Mouse (Mus musculus): Measurements from ENCODE around the gene Actn1. TPM values are rescaled to one million over a fixed set of nuclear protein-coding genes. Genes with fewer than 3 reads are reported as not detected.

Gene Actn1
- polyA plus RNA-seq, 1 experiment from 2014 or later = 8.3 TPM

GRCm38 (mm10) chr12:80144846-80145245, 115.3 kb downstream of the Actn1 start:
- 57% methylated on average over 3 of the region's 3 CpGs for WGBS
- Histone ChIP-seq H3K36me3 (ENCODE audit: control insufficient read depth, insufficient read depth, low read length) (no peaks in the 10 kb centered on the region), H3K27ac (ENCODE audit: low read depth, low read length) (no peak overlapping the region), H3K27me3 (replicated peaks; ENCODE audit: control insufficient read depth, insufficient read depth, low read length) (no peaks in the 10 kb centered on the region), H3K9ac (ENCODE audit: low read depth, low read length) (no peak overlapping the region), H3K4me2 (ENCODE audit: low read length) (no peak overlapping the region), H3K4me3 (ENCODE audit: low read length) (no peak overlapping the region), H3K9me3 (ENCODE audit: control insufficient read depth, low read length) (no peaks in the 10 kb centered on the region), H3K4me1 (ENCODE audit: control insufficient read depth, insufficient read depth, low read depth, low read length) (no peaks in the 10 kb centered on the region)
- ATAC-seq = no peak

GRCm38 (mm10) chr12:80141470-80141869, 118.7 kb downstream of the Actn1 start:
- Histone ChIP-seq H3K9ac (ENCODE audit: low read depth, low read length) (no peak overlapping the region), H3K36me3 (ENCODE audit: control insufficient read depth, insufficient read depth, low read length) (no peaks in the 10 kb centered on the region), H3K4me1 (ENCODE audit: control insufficient read depth, insufficient read depth, low read depth, low read length) (no peaks in the 10 kb centered on the region), H3K4me3 (ENCODE audit: low read length) (no peak overlapping the region), H3K27ac (ENCODE audit: low read depth, low read length) (no peak overlapping the region), H3K4me2 (ENCODE audit: low read length) (no peak overlapping the region), H3K9me3 (ENCODE audit: control insufficient read depth, low read length) (no peaks in the 10 kb centered on the region), H3K27me3 (replicated peaks; ENCODE audit: control insufficient read depth, insufficient read depth, low read length) (no peaks in the 10 kb centered on the region)
- no peak for ATAC-seq
- 21% methylated on average over 7 of the region's 7 CpGs for WGBS

DNA sequence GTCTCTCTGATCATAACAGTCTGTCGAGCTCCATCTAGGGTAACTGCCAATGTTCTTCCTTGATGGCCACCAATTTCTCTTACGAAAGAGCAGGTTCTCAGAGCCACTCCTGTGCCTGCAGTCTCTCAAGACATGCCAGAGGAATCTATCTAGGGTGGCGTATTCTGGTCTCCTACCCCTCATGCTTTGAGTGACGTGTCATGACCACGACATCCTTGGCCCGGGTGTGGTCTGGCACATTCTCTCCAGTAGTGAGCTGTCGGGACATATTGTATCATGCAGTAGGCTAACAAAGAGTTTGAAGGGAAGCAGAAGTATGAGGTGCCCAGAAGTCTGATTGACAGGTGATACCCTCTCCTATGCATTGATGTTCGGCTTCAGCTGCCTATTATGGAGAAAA, 119.2 kb downstream of the Actn1 start:
- no peaks in the 10 kb centered on the region for H3K9me3 ChIP-seq (ENCODE audit: control insufficient read depth, low read length)
- 84% methylated on average over 8 of the region's 8 CpGs for WGBS
- no peaks in the 10 kb centered on the region for H3K4me1 ChIP-seq (ENCODE audit: control insufficient read depth, insufficient read depth, low read depth, low read length)
- H3K27ac ChIP-seq (ENCODE audit: low read depth, low read length) = no peak overlapping the region
- H3K36me3 ChIP-seq (ENCODE audit: control insufficient read depth, insufficient read depth, low read length) = no peaks in the 10 kb centered on the region
- H3K9ac ChIP-seq (ENCODE audit: low read depth, low read length) = no peak overlapping the region
- H3K4me2 ChIP-seq (ENCODE audit: low read length) = no peak overlapping the region
- H3K27me3 ChIP-seq (replicated peaks; ENCODE audit: control insufficient read depth, insufficient read depth, low read length) = no peaks in the 10 kb centered on the region
- H3K4me3 ChIP-seq (ENCODE audit: low read length) = no peak overlapping the region
- ATAC-seq = no peak

- no peak overlapping the region for H3K27ac ChIP-seq (ENCODE audit: low read depth, low read length)
- no peak overlapping the region for H3K9ac ChIP-seq (ENCODE audit: low read depth, low read length)
- H3K36me3 ChIP-seq (ENCODE audit: control insufficient read depth, insufficient read depth, low read length) = no peaks in the 10 kb centered on the region
- no peak for ATAC-seq
- H3K4me1 ChIP-seq (ENCODE audit: control insufficient read depth, insufficient read depth, low read depth, low read length) = no peaks in the 10 kb centered on the region
- WGBS = 82% methylated on average over 1 of the region's 1 CpGs
- no peaks in the 10 kb centered on the region for H3K27me3 ChIP-seq (replicated peaks; ENCODE audit: control insufficient read depth, insufficient read depth, low read length)
- no peaks in the 10 kb centered on the region for H3K9me3 ChIP-seq (ENCODE audit: control insufficient read depth, low read length)
- H3K4me3 ChIP-seq (ENCODE audit: low read length) = no peak overlapping the region
- H3K4me2 ChIP-seq (ENCODE audit: low read length) = no peak overlapping the region
These were observed 122.4 kb downstream of the Actn1 start for GRCm38 (mm10) chr12:80137744-80138143.

- Histone ChIP-seq H3K9me3 (ENCODE audit: control insufficient read depth, low read length) (no peaks in the 10 kb centered on the region), H3K4me1 (ENCODE audit: control insufficient read depth, insufficient read depth, low read depth, low read length) (no peaks in the 10 kb centered on the region), H3K27me3 (replicated peaks; ENCODE audit: control insufficient read depth, insufficient read depth, low read length) (no peaks in the 10 kb centered on the region), H3K4me3 (ENCODE audit: low read length) (no peak overlapping the region), H3K27ac (ENCODE audit: low read depth, low read length) (no peak overlapping the region), H3K9ac (ENCODE audit: low read depth, low read length) (no peak overlapping the region), H3K36me3 (ENCODE audit: control insufficient read depth, insufficient read depth, low read length) (no peaks in the 10 kb centered on the region), H3K4me2 (ENCODE audit: low read length) (no peak overlapping the region)
- 79% methylated on average over 6 of the region's 6 CpGs for WGBS
- no peak for ATAC-seq
These were observed 122.9 kb downstream of the Actn1 start for GRCm38 (mm10) chr12:80137246-80137645.

DNA sequence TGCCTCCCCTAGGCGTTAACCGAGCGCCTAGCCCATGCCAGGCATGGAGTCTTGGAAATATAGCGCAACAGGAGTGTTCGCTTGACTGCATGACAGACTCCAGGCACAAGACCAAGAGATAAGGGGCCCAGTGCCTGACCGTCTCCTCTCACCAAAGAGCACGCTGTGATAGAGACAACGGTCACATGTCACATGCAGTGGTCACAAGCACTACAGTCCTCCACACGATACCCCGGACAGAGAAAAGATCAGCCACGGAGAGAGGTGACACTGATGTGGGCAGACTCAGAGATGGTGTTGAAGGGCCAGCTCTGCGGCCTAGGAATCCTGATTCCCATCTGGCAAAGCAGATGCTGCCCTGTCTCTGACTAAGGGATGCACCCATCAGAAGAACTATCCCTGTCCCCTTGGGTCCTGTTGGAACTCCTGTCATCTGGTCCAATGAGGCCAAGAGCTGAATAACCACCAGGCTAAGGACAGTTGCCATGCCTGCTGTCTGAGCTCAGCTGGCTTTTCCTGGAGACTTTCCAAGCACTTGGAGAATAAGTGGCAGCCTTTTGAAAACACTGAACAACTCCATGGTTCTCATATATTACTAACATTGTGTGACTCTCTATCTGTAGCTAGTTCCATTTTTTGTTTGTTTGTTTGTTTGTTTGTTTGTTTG, 123.8 kb downstream of the Actn1 start:
- no peaks in the 10 kb centered on the region for H3K9me3 ChIP-seq (ENCODE audit: control insufficient read depth, low read length)
- no peak overlapping the region for H3K27ac ChIP-seq (ENCODE audit: low read depth, low read length)
- H3K4me3 ChIP-seq (ENCODE audit: low read length) = no peak overlapping the region
- H3K9ac ChIP-seq (ENCODE audit: low read depth, low read length) = no peak overlapping the region
- WGBS = 76% methylated on average over 12 of the region's 12 CpGs
- ATAC-seq = no peak
- no peaks in the 10 kb centered on the region for H3K27me3 ChIP-seq (replicated peaks; ENCODE audit: control insufficient read depth, insufficient read depth, low read length)
- H3K4me1 ChIP-seq (ENCODE audit: control insufficient read depth, insufficient read depth, low read depth, low read length) = peaks cover 7% of the 10 kb centered on the region
- H3K4me2 ChIP-seq (ENCODE audit: low read length) = no peak overlapping the region
- H3K36me3 ChIP-seq (ENCODE audit: control insufficient read depth, insufficient read depth, low read length) = no peaks in the 10 kb centered on the region

GRCm38 (mm10) chr12:80135173-80135572, 125.0 kb downstream of the Actn1 start:
- H3K4me3 ChIP-seq (ENCODE audit: low read length) = no peak overlapping the region
- ATAC-seq = no peak
- no peak overlapping the region for H3K27ac ChIP-seq (ENCODE audit: low read depth, low read length)
- H3K27me3 ChIP-seq (replicated peaks; ENCODE audit: control insufficient read depth, insufficient read depth, low read length) = no peaks in the 10 kb centered on the region
- H3K4me1 ChIP-seq (ENCODE audit: control insufficient read depth, insufficient read depth, low read depth, low read length) = peaks cover 15% of the 10 kb centered on the region
- H3K4me2 ChIP-seq (ENCODE audit: low read length) = no peak overlapping the region
- no peaks in the 10 kb centered on the region for H3K36me3 ChIP-seq (ENCODE audit: control insufficient read depth, insufficient read depth, low read length)
- WGBS = 90% methylated on average over 8 of the region's 8 CpGs
- no peaks in the 10 kb centered on the region for H3K9me3 ChIP-seq (ENCODE audit: control insufficient read depth, low read length)
- no peak overlapping the region for H3K9ac ChIP-seq (ENCODE audit: low read depth, low read length)

DNA sequence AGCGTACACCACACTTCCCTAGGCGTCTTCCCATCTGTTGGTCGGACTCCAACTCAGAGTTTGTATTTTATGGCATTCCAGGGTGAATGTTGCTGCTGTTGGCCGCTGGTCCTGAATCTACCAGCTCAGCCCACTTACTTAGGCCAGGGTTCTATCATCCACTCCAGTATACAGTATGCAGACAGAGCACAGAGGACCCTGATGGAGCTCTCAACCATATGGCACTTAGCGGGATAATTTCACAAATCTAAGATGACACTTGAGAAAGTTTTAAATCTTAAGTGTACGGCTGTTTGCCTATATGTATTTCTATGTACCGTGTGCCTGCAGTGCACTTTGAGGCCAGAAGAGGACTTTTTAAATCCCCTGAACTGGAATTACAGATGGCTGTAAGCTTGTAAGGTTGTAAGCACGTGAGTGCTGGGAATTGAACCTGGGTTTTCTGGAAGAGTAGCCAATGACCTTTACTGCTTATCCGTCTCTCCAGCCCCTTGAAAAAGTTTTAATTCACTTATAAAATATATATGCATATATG, 127.1 kb downstream of the Actn1 start:
- H3K4me1 ChIP-seq (ENCODE audit: control insufficient read depth, insufficient read depth, low read depth, low read length) = peaks cover 17% of the 10 kb centered on the region
- H3K27me3 ChIP-seq (replicated peaks; ENCODE audit: control insufficient read depth, insufficient read depth, low read length) = no peaks in the 10 kb centered on the region
- 40% methylated on average over 9 of the region's 9 CpGs for WGBS
- no peak overlapping the region for H3K4me3 ChIP-seq (ENCODE audit: low read length)
- H3K36me3 ChIP-seq (ENCODE audit: control insufficient read depth, insufficient read depth, low read length) = no peaks in the 10 kb centered on the region
- no peaks in the 10 kb centered on the region for H3K9me3 ChIP-seq (ENCODE audit: control insufficient read depth, low read length)
- ATAC-seq = peak; percentile 53
- H3K9ac ChIP-seq (ENCODE audit: low read depth, low read length) = no peak overlapping the region
- peak overlapping the region; percentile 93 for H3K27ac ChIP-seq (ENCODE audit: low read depth, low read length)
- peak overlapping the region; percentile 77 for H3K4me2 ChIP-seq (ENCODE audit: low read length)

DNA sequence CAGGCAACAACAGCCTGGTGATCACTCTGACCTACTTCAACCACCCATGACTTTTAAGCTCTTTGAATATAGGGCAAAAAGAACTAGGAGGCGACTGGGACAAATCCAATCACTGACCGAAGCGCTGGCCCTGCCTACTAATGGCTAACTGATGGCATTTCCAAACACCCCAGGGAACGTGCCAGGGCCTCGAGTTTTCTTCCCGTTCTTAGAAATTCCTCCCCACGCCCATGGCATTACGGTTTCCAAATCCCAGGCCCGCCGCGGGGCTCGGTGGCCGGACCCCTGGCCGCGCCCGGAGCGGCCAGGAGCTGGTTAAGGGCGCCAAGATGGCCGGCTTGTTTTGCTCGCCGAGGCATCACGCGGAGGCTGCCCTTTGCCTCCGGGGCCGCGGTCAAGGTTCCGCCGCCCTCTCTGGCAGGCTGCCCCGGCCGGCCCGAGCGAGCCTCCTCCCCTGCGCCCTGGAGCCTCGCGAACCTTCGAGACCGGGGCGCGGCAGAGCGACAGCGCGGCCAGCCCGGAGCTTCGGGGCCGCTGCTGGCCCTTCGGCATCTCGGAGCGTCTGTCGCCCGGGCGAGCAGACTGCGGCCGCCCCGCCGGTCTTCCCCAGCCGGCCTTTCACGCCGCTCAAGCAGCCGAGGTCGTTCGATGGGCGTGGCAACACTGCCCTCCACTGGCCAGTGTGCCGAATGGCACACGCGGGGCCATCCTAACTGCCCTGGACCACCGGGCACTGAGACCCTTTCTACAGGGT, 127.7 kb downstream of the Actn1 start:
- H3K9me3 ChIP-seq (ENCODE audit: control insufficient read depth, low read length) = no peaks in the 10 kb centered on the region
- H3K27me3 ChIP-seq (replicated peaks; ENCODE audit: control insufficient read depth, insufficient read depth, low read length) = no peaks in the 10 kb centered on the region

More for the DNA sequence above, 127.7 kb downstream of the Actn1 start:
- Histone ChIP-seq H3K36me3 (ENCODE audit: control insufficient read depth, insufficient read depth, low read length) (no peaks in the 10 kb centered on the region), H3K27ac (ENCODE audit: low read depth, low read length) (peak overlapping the region; percentile 93), H3K4me2 (ENCODE audit: low read length) (peak overlapping the region; percentile 77), H3K4me1 (ENCODE audit: control insufficient read depth, insufficient read depth, low read depth, low read length) (peaks cover 17% of the 10 kb centered on the region), H3K9ac (ENCODE audit: low read depth, low read length) (peak overlapping the region; percentile 90), H3K4me3 (ENCODE audit: low read length) (peak overlapping the region; percentile 60)
- WGBS = under 1% methylated on average over 62 of the region's 66 CpGs
- ATAC-seq = peak; percentile 93
